Mouse (Mus musculus): ENCODE results near the gene Myl12a.

DNA sequence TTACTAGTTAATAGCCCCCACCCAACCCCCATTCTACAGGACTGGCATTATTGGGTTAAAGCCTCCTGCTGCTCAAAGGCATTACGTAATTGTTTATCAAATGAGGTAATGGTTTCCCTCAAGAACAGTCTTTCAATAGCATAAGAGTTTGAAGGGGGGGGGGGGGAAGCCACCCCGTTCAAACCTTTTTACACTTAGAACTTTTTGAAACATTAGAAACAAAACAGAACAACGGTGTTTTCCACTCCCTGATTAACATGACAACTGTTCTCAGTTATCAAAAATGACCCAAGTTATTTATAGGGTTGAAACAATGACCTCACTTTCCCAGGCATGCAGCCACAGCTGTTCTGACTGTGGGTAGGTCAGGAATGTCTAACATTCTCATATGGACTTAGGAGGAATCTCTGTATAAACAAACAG, 9.3 kb downstream of the Myl12a start:
- TF ChIP-seq POLR2A (IDR thresholded peaks at IDR 0.05; ENCODE audit: borderline replicate concordance, extremely low read depth, low read depth, low read length) (no peak), CTCF (IDR thresholded peaks at IDR 0.05; ENCODE audit: insufficient read depth, low read length) (no peak)
